Mouse (Mus musculus) MEL (cell line): ENCODE measurements around the gene Krt23. TPM values are rescaled to one million over a fixed set of nuclear protein-coding genes. Genes with fewer than 3 reads are reported as not detected.

Experiments used
- DNase-seq: peaks from one replicate; pipeline ENCODE4 v3.0.0; 2011; ENCODE audit warnings: low read depth, low spot score
- H3K27ac ChIP-seq: 2 replicates; pipeline ENCODE4 v1.5.1; 2012; ENCODE audit warnings: low read depth, mild to moderate bottlenecking, control low read depth, low read length, moderate library complexity; ENCODE audit not compliant: control insufficient read depth
- H3K27me3 ChIP-seq, 2 experiments: fragments of 150-350 bp in 1 of 2; sonication (generic) in 1 of 2; 2 replicates each; pipeline ENCODE4 v1.6.1; 2012; ENCODE audit warnings: low read length in 2 of 2, mild to moderate bottlenecking in 2 of 2, improper control_type of control experiment in 1 of 2, moderate library complexity in 1 of 2; ENCODE audit not compliant: insufficient read depth in 2 of 2, control insufficient read depth in 1 of 2
- H3K36me3 ChIP-seq, 2 experiments: 2 replicates each; pipeline ENCODE4 v1.6.1; 2012 to 2014; ENCODE audit warnings: low read length in 2 of 2, improper control_type of control experiment in 1 of 2, inconsistent platforms in 1 of 2, mild to moderate bottlenecking in 1 of 2; ENCODE audit not compliant: insufficient read depth in 2 of 2, control insufficient read depth in 1 of 2
- H3K4me1 ChIP-seq, 2 experiments: fragments of 150-350 bp in 1 of 2; sonication (generic) in 1 of 2; 2 replicates each; pipeline ENCODE4 v1.6.1; 2012; ENCODE audit warnings: low read length in 2 of 2, improper control_type of control experiment in 1 of 2, mild to moderate bottlenecking in 1 of 2; ENCODE audit not compliant: insufficient read depth in 2 of 2, control insufficient read depth in 1 of 2
- H3K4me3 ChIP-seq, 2 experiments: fragments of 150-350 bp in 1 of 2; sonication (generic) in 1 of 2; 2 replicates each; pipeline ENCODE4 v1.5.1; 2012; ENCODE audit warnings: low read depth in 2 of 2, low read length in 2 of 2, mild to moderate bottlenecking in 2 of 2, moderate library complexity in 2 of 2, control low read depth in 1 of 2, improper control_type of control experiment in 1 of 2; ENCODE audit not compliant: control insufficient read depth in 1 of 2, insufficient read depth in 1 of 2
- H3K79me2 ChIP-seq: 2 replicates; pipeline ENCODE4 v1.6.1; 2012; ENCODE audit warnings: mild to moderate bottlenecking, low read length, moderate library complexity; ENCODE audit not compliant: control insufficient read depth, poor library complexity, insufficient read depth
- H3K9ac ChIP-seq: 2 replicates; pipeline ENCODE4 v1.6.1; 2012; ENCODE audit warnings: low read depth, mild to moderate bottlenecking, control low read depth, low read length, moderate library complexity; ENCODE audit not compliant: control insufficient read depth, poor library complexity, severe bottlenecking
- H3K9me3 ChIP-seq: fragments of 150-350 bp; sonication (generic); replicated peaks from 2 replicates; pipeline ENCODE4 v1.6.1; 2012; ENCODE audit warnings: mild to moderate bottlenecking, low read length, improper control_type of control experiment, moderate library complexity; ENCODE audit not compliant: insufficient read depth
- BHLHE40 ChIP-seq: IDR thresholded peaks from 2 replicates; pipeline ENCODE4 v1.6.1; 2012; ENCODE audit warnings: low read depth, mild to moderate bottlenecking, inconsistent platforms, low read length, improper control_type of control experiment, borderline replicate concordance
- CHD1 ChIP-seq: IDR thresholded peaks from 2 replicates; pipeline ENCODE4 v1.6.1; 2012; ENCODE audit warnings: low read depth, mild to moderate bottlenecking, inconsistent platforms, low read length, improper control_type of control experiment
- ELF1 ChIP-seq: IDR thresholded peaks from 2 replicates; pipeline ENCODE4 v1.6.1; 2014; ENCODE audit warnings: low read depth, mild to moderate bottlenecking, inconsistent platforms, low read length, improper control_type of control experiment, moderate library complexity
- ETS1 ChIP-seq: IDR thresholded peaks from 2 replicates; pipeline ENCODE4 v1.6.1; 2012; ENCODE audit warnings: low read depth, mild to moderate bottlenecking, inconsistent platforms, low read length, improper control_type of control experiment, moderate library complexity
- HCFC1 ChIP-seq: IDR thresholded peaks from 2 replicates; pipeline ENCODE4 v1.6.1; 2012; ENCODE audit warnings: low read depth, mild to moderate bottlenecking, inconsistent platforms, low read length, improper control_type of control experiment, moderate library complexity
- JUND ChIP-seq: IDR thresholded peaks from 2 replicates; pipeline ENCODE4 v1.6.1; 2011; ENCODE audit warnings: low read depth, mild to moderate bottlenecking, improper control_type of control experiment, low read length
- KAT2A ChIP-seq: conservative IDR thresholded peaks from 2 replicates; pipeline ENCODE4 v1.6.1; 2012; ENCODE audit warnings: low read depth, low read length, improper control_type of control experiment, inconsistent platforms
- MAFK ChIP-seq: IDR thresholded peaks from 2 replicates; pipeline ENCODE4 v1.6.1; 2011; ENCODE audit warnings: low read depth, mild to moderate bottlenecking, low read length, improper control_type of control experiment, borderline replicate concordance
- MXI1 ChIP-seq: IDR thresholded peaks from 2 replicates; pipeline ENCODE4 v1.6.1; 2011; ENCODE audit warnings: mild to moderate bottlenecking, low read depth, low read length, improper control_type of control experiment
- NRF1 ChIP-seq: IDR thresholded peaks from 2 replicates; pipeline ENCODE4 v1.6.1; 2014; ENCODE audit warnings: low read depth, mild to moderate bottlenecking, inconsistent platforms, low read length, improper control_type of control experiment, moderate library complexity; ENCODE audit not compliant: poor library complexity, insufficient read depth, severe bottlenecking
- POLR2AphosphoS2 ChIP-seq: IDR thresholded peaks from 2 replicates; pipeline ENCODE4 v1.6.1; 2011; ENCODE audit warnings: low read length, improper control_type of control experiment
- RAD21 ChIP-seq: IDR thresholded peaks from 2 replicates; pipeline ENCODE4 v1.6.1; 2011; ENCODE audit warnings: mild to moderate bottlenecking, low read depth, low read length, improper control_type of control experiment
- RCOR1 ChIP-seq: IDR thresholded peaks from 2 replicates; pipeline ENCODE4 v1.6.1; 2012; ENCODE audit warnings: low read depth, mild to moderate bottlenecking, inconsistent platforms, low read length, improper control_type of control experiment
- SMC3 ChIP-seq: IDR thresholded peaks from 2 replicates; pipeline ENCODE4 v1.6.1; 2011; ENCODE audit warnings: low read depth, low read length, improper control_type of control experiment
- TAL1 ChIP-seq: IDR thresholded peaks from 2 replicates; pipeline ENCODE4 v1.6.1; 2012; ENCODE audit warnings: mild to moderate bottlenecking, inconsistent platforms, low read length, moderate library complexity, mixed read lengths
- TCF12 ChIP-seq: IDR thresholded peaks from 2 replicates; pipeline ENCODE4 v1.6.1; 2014; ENCODE audit warnings: low read depth, mild to moderate bottlenecking, inconsistent platforms, low read length, improper control_type of control experiment, moderate library complexity
- UBTF ChIP-seq: IDR thresholded peaks from 2 replicates; pipeline ENCODE4 v1.6.1; 2012; ENCODE audit warnings: low read depth, mild to moderate bottlenecking, inconsistent platforms, low read length, improper control_type of control experiment, moderate library complexity, borderline replicate concordance; ENCODE audit not compliant: insufficient read depth
- USF1 ChIP-seq: IDR thresholded peaks from 2 replicates; pipeline ENCODE4 v1.6.1; 2014; ENCODE audit warnings: low read depth, mild to moderate bottlenecking, inconsistent platforms, low read length, improper control_type of control experiment, moderate library complexity
- USF2 ChIP-seq, 2 experiments: IDR thresholded peaks; 2 replicates each; pipeline ENCODE4 v1.6.1; 2011 to 2012; ENCODE audit warnings: improper control_type of control experiment in 2 of 2, low read length in 2 of 2, borderline replicate concordance in 1 of 2, inconsistent platforms in 1 of 2, low read depth in 1 of 2, mild to moderate bottlenecking in 1 of 2; ENCODE audit not compliant: insufficient read depth in 1 of 2
- ZMIZ1 ChIP-seq: IDR thresholded peaks from 2 replicates; pipeline ENCODE4 v1.6.1; 2012; ENCODE audit warnings: low read depth, mild to moderate bottlenecking, inconsistent platforms, low read length, improper control_type of control experiment, moderate library complexity
- polyA plus RNA-seq, 2 experiments: library from polyadenylated mRNA; stranded (reverse) in 1 of 2; unstranded in 1 of 2; fragments of >175 nt in 1 of 2; fragments of >200 nt in 1 of 2; gene quantifications; 2 replicates each; pipeline versions ENCODE4 v1.2.1 to v1.2.4; 2012; ENCODE audit warnings: low replicate concordance in 2 of 2, low read depth in 1 of 2; ENCODE audit not compliant: insufficient read length in 2 of 2, insufficient read depth in 1 of 2, missing spikeins in 1 of 2
- total RNA-seq: library from RNA; depleted of rRNA; stranded (reverse); fragments of 300-350 nt; gene quantifications from 2 replicates; pipeline ENCODE4 v1.2.3, GENCODE M21; 2012

Krt23 gene
- total and polyA plus RNA-seq, 3 experiments, result not detected

GRCm38 (mm10) chr11:99454759-99455158 is 38.2 kb downstream of the Krt23 start:
- H3K4me1 ChIP-seq, result no peaks in the 10 kb centered on the region
- no peaks in the 10 kb centered on the region for H3K9me3 ChIP-seq
- H3K9ac ChIP-seq, result no peak overlapping the region
- H3K27me3 ChIP-seq, result no peaks in the 10 kb centered on the region
- H3K27ac ChIP-seq, result no peak overlapping the region
- DNase-seq, result no peak
- no peak overlapping the region for H3K4me3 ChIP-seq
- H3K79me2 ChIP-seq, result no peaks in the 10 kb centered on the region
- no peaks in the 10 kb centered on the region for H3K36me3 ChIP-seq
- TF ChIP-seq UBTF (no peak), TAL1 (no peak), POLR2AphosphoS2 (no peak), CHD1 (no peak), MXI1 (no peak), USF1 (no peak), ELF1 (no peak)

- no peak for DNase-seq
- Histone ChIP-seq H3K36me3 (no peaks in the 10 kb centered on the region), H3K27me3 (no peaks in the 10 kb centered on the region; a peak in 1 of 4 replicates), H3K27ac (no peak overlapping the region)
- TF ChIP-seq USF1, result no peak
- TF ChIP-seq, all 39 proteins: peak for 0
- Histone ChIP-seq H3K9ac (no peak overlapping the region), H3K79me2 (no peaks in the 10 kb centered on the region), H3K4me3 (no peak overlapping the region), H3K4me1 (no peaks in the 10 kb centered on the region), H3K9me3 (no peaks in the 10 kb centered on the region)
These were observed 38.9 kb downstream of the Krt23 start for GRCm38 (mm10) chr11:99454044-99454443.

- no peaks in the 10 kb centered on the region for H3K79me2 ChIP-seq
- no peaks in the 10 kb centered on the region for H3K36me3 ChIP-seq
- H3K9ac ChIP-seq, result no peak overlapping the region
- H3K9me3 ChIP-seq, result no peaks in the 10 kb centered on the region
- no peak for DNase-seq
- no peak overlapping the region for H3K27ac ChIP-seq
- H3K27me3 ChIP-seq, result no peaks in the 10 kb centered on the region; a peak in 1 of 4 replicates
- TF ChIP-seq NRF1, result no peak
- TF ChIP-seq, all 39 proteins: peak for 0
- H3K4me1 ChIP-seq, result no peaks in the 10 kb centered on the region
- no peak overlapping the region for H3K4me3 ChIP-seq
These were observed 44.2 kb downstream of the Krt23 start for GRCm38 (mm10) chr11:99448769-99449168.

- TF ChIP-seq HCFC1 (no peak), RCOR1 (no peak), BHLHE40 (no peak), SMC3 (no peak), ZMIZ1 (no peak), TCF12 (no peak), USF2 (IDR thresholded peaks at IDR 0.05; ENCODE audit: borderline replicate concordance in 1 of 2, insufficient read depth in 1 of 2, low read depth in 1 of 2, low read length in 2 of 2) (no peak), ETS1 (no peak), RAD21 (no peak), MAFK (no peak), JUND (no peak), KAT2A (no peak)
- no peaks in the 10 kb centered on the region for H3K4me1 ChIP-seq
- 0 out of 4 replicates have a peak, but pooled peaks cover 0 to 2% of the 10 kb centered on the region in 2 experiments for H3K27me3 ChIP-seq
- no peak overlapping the region for H3K9ac ChIP-seq
- no peak overlapping the region for H3K4me3 ChIP-seq
- no peaks in the 10 kb centered on the region for H3K9me3 ChIP-seq
- H3K27ac ChIP-seq, result no peak overlapping the region
- no peaks in the 10 kb centered on the region for H3K36me3 ChIP-seq
- DNase-seq, result no peak
- no peaks in the 10 kb centered on the region for H3K79me2 ChIP-seq
These were observed 51.7 kb downstream of the Krt23 start for GRCm38 (mm10) chr11:99441220-99441619.
